Mouse (Mus musculus) spleen, postnatal 10 days (tissue): ENCODE measurements around the gene Prl7c1.
"Not testable (repeated sequence)": the region's sequence is repeated elsewhere in the genome, so short reads cannot be mapped to it uniquely, and the experiment has no call there.

ENCODE experiments used
- DNase-seq, 2 experiments: peaks; one replicate each; pipeline ENCODE4 v3.0.0; 2021 to 2022; ENCODE audit warnings: low spot score in 2 of 2

Prl7c1 gene

DNA sequence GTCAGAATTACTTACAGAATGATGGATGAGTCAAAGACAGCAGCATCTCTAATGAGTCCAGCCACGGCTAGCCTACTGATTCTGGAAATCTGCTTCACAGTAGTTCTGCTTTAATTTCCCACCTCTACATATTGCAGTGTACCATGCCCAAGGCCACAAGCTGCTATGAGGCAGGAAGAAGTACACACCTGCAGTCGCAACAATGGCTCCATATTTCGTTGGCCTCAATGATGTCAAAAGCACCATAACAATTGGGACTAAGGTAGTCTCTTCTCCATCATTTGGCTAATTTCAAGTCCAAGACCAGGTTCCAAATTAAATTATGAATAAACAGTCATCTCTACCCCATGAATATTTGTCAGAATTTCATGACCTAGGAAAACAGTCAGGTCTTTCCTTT is at the start of gene Prl7c1:
Gene Prl7c1 (minus strand): TSS at position 101 of the 400 bp plus-strand sequence.
- DNase-seq = not testable (repeated sequence)

GRCm38 (mm10) chr13:27802765-27803164 is 22.2 kb upstream of the Prl7c1 start:
- no peak for DNase-seq

DNA sequence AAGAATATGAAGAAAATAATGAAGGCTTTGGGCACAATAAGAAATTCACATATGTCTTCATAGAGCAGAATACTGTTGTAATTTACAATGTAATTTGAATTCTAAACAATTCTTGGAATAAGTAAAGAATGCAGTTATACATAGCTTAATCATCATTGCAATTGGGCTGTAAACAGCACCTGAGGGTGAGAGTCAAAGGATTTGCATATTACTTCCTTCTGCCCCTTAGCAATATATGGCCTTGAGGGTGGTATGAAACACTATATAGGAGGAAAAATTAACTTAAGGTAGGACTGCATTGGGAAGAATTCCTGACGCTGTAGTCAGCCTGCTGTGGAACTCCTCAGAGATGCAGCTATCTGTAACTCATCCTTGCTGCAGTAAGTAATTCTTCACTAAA is 20.8 kb upstream of the Prl7c1 start, which contains the start of gene Prl2a1:
Gene Prl2a1 (plus strand): TSS at position 301 of the 400 bp plus-strand sequence.
- DNase-seq = no peak

- DNase-seq = no peak
Measured at GRCm38 (mm10) chr13:27799303-27799702, 18.7 kb upstream of the Prl7c1 start.

GRCm38 (mm10) chr13:27734512-27735186 is 46.0 kb downstream of the Prl7c1 start:
- no peak for DNase-seq

DNA sequence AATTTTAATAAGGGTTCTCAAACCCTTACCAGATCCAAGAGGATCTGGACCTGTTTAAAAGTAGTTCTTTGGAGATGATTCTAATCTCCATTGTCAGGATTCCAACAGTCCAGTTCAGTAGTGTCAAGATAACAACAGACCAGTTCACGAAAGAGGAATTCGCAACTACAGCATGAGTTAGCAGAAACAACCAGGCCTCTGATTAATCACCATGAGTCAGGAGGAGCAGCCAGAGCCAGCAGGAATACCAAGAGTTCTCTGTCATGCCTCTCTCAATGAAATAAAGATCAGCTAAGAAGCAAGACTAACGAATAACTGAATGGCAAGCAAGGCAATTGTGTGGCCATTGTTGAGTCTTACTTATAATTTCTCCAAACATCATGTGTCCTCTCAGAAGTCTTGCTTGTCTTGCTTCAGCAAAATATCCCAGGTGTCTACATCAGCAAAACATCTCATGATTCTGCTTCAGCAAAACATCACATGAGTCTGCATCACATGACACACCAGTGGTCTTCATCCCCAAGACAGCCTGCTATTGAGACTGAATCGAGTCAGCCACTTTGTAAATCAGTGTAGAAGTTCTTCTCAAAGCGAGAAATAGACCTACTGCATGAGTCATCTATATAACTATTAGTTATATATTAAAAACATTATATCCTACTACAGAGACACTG is 50.2 kb downstream of the Prl7c1 start:
- DNase-seq = not testable (repeated sequence)

GRCm38 (mm10) chr13:27725057-27725456 is 55.5 kb downstream of the Prl7c1 start:
- DNase-seq = not testable (repeated sequence)
